Comparison of ENCODE assay signal across 15 mouse cellular contexts in the genomic region with DNA sequence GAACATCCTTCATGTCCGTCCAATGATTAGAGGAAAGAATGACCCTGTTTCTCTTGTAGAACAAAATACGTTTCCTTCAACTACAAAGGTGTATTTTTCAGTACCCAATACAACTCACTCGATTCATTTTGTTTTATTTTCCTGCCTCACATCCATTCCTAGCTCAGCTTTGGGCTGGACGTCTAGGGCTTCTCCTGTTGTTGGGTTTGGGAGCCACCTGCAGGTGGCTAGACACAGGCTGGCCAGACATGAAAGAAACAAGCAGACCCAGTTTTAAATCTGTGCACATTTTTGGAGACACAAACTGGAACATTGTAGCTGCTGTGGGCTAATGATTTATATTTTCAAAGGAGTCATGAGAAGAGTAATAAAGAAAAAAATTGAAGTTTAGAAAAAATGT.
A peak's percentile ranks its signal among the peaks of the same experiment; 100 is the strongest.
DNase-seq lines count a peak whose midpoint lies in the region; ATAC-seq and TF ChIP-seq lines count a peak whose summit lies in the region.
"Had no signal": no experiment of that assay in that cellular context is flagged by ENCODE, and none has a peak within 500 bp of the region (broad histone marks: within the 10 kb centered on the region; RNA-seq: fewer than 3 reads in every experiment).

No protein-coding gene starts in this region.

- peak; percentile 8 for DNase-seq in cerebellum, adult 11-12 months
- DNase-seq in cerebellum, adult 9-11 months = no peak
- DNase-seq in kidney, postnatal 0 days (ENCODE audit: low spot score) = no peak
- DNase-seq in lung, postnatal 0 days (ENCODE audit: low spot score) = no peak
- no peak for DNase-seq in lung, postnatal 10 days
- DNase-seq in right cerebral cortex, adult 18-20 months = no peak
- DNase-seq in ovary, postnatal 14 days (ENCODE audit: low spot score) = no peak
- DNase-seq: adrenal gland, adult 8-10 months; thymus, postnatal 36 days had no signal

- TF ChIP-seq CTCF in kidney, postnatal 0 days (IDR thresholded peaks at IDR 0.05; ENCODE audit: low read depth) = peak; percentile 47; the same call in 1 of the 2 replicates
- TF ChIP-seq CTCF in lung, postnatal 0 days (IDR thresholded peaks at IDR 0.05) = peak; percentile 47

- no peaks in the 10 kb centered on the region for H3K9me3 ChIP-seq in kidney, postnatal 0 days (replicated peaks; ENCODE audit: low read length)
- no peaks in the 10 kb centered on the region for H3K9me3 ChIP-seq in kidney, embryonic 14.5 days (ENCODE audit: control insufficient read depth, low read length)
- no peaks in the 10 kb centered on the region for H3K9me3 ChIP-seq in lung, postnatal 0 days (ENCODE audit: low read length)
- H3K9me3 ChIP-seq: embryonic facial prominence, embryonic 12.5 days; heart, embryonic 15.5 days; limb, embryonic 13.5 days; neural tube, embryonic 13.5 days had no signal

- ATAC-seq in kidney, postnatal 0 days (replicated peaks; ENCODE audit: low FRiP score, low read depth) = no peak
- ATAC-seq in kidney, embryonic 14.5 days (ENCODE audit: low FRiP score, low TSS enrichment) = no peak
- no peak for ATAC-seq in lung, postnatal 0 days

- H3K4me1 ChIP-seq in kidney, postnatal 0 days (replicated peaks; ENCODE audit: insufficient read depth, low read length) = no peaks in the 10 kb centered on the region
- peaks cover 4% of the 10 kb centered on the region; the same call in 1 of the 2 replicates for H3K4me1 ChIP-seq in kidney, embryonic 14.5 days (ENCODE audit: control insufficient read depth, insufficient read depth, low read length)
- H3K4me1 ChIP-seq in lung, postnatal 0 days (ENCODE audit: insufficient read depth, low read depth, low read length) = no peaks in the 10 kb centered on the region
- H3K4me1 ChIP-seq: heart, embryonic 15.5 days; neural tube, embryonic 13.5 days had no signal

- no peak overlapping the region for H3K27ac ChIP-seq in kidney, postnatal 0 days
- no peak overlapping the region for H3K27ac ChIP-seq in kidney, embryonic 14.5 days (ENCODE audit: low read depth, low read length)
- H3K27ac ChIP-seq in lung, postnatal 0 days (ENCODE audit: low read length) = no peak overlapping the region
- H3K27ac ChIP-seq: embryonic facial prominence, embryonic 12.5 days; heart, embryonic 15.5 days; limb, embryonic 13.5 days; neural tube, embryonic 13.5 days had no signal

- TF ChIP-seq EP300 in lung, postnatal 0 days (IDR thresholded peaks at IDR 0.05) = no peak

- H3K27me3 ChIP-seq in kidney, postnatal 0 days (ENCODE audit: insufficient read depth, low read length) = no peaks in the 10 kb centered on the region
- H3K27me3 ChIP-seq in kidney, embryonic 14.5 days (ENCODE audit: control insufficient read depth, insufficient read depth, low read length) = no peaks in the 10 kb centered on the region
- H3K27me3 ChIP-seq in lung, postnatal 0 days (replicated peaks; ENCODE audit: insufficient read depth, low read length) = no peaks in the 10 kb centered on the region
- H3K27me3 ChIP-seq: embryonic facial prominence, embryonic 12.5 days; heart, embryonic 15.5 days; limb, embryonic 13.5 days; neural tube, embryonic 13.5 days had no signal

- H3K4me2 ChIP-seq in kidney, postnatal 0 days (ENCODE audit: low read length) = no peak overlapping the region
- H3K4me2 ChIP-seq in kidney, embryonic 14.5 days (replicated peaks; ENCODE audit: low read depth, low read length) = no peak overlapping the region
- H3K4me2 ChIP-seq in lung, postnatal 0 days (replicated peaks; ENCODE audit: low read depth, low read length) = no peak overlapping the region
- H3K4me2 ChIP-seq: embryonic facial prominence, embryonic 12.5 days; heart, embryonic 15.5 days; limb, embryonic 13.5 days; neural tube, embryonic 13.5 days had no signal

- 64% methylated on average over 4 of the region's 4 CpGs for WGBS in kidney, postnatal 0 days
- 65% methylated on average over 4 of the region's 4 CpGs for WGBS in kidney, embryonic 14.5 days
- 61% methylated on average over 4 of the region's 4 CpGs for WGBS in lung, postnatal 0 days

- H3K36me3 ChIP-seq in kidney, postnatal 0 days (ENCODE audit: insufficient read depth, low read length) = no peaks in the 10 kb centered on the region
- H3K36me3 ChIP-seq in kidney, embryonic 14.5 days (ENCODE audit: control insufficient read depth, insufficient read depth, low read length) = no peaks in the 10 kb centered on the region
- H3K36me3 ChIP-seq in lung, postnatal 0 days (ENCODE audit: insufficient read depth, low read length) = no peaks in the 10 kb centered on the region
- H3K36me3 ChIP-seq: embryonic facial prominence, embryonic 12.5 days; heart, embryonic 15.5 days; limb, embryonic 13.5 days; neural tube, embryonic 13.5 days had no signal

- no peak overlapping the region for H3K9ac ChIP-seq in kidney, postnatal 0 days (ENCODE audit: low read depth, low read length)
- no peak overlapping the region for H3K9ac ChIP-seq in kidney, embryonic 14.5 days (ENCODE audit: low read depth, low read length)
- no peak overlapping the region for H3K9ac ChIP-seq in lung, postnatal 0 days (replicated peaks; ENCODE audit: low read depth)
- H3K9ac ChIP-seq: embryonic facial prominence, embryonic 12.5 days; forebrain, postnatal 0 days; heart, embryonic 15.5 days; limb, embryonic 13.5 days; neural tube, embryonic 13.5 days had no signal

- no peak overlapping the region for H3K4me3 ChIP-seq in kidney, postnatal 0 days (replicated peaks; ENCODE audit: low read depth, low read length)
- H3K4me3 ChIP-seq in kidney, embryonic 14.5 days (ENCODE audit: low read length) = no peak overlapping the region
- H3K4me3 ChIP-seq in lung, postnatal 0 days (ENCODE audit: low read depth, low read length) = no peak overlapping the region
- H3K4me3 ChIP-seq: embryonic facial prominence, embryonic 12.5 days; heart, embryonic 15.5 days; limb, embryonic 13.5 days; neural tube, embryonic 13.5 days had no signal
